Mouse (Mus musculus) forebrain, embryonic 16.5 days (tissue): ENCODE measurements around the gene Pitpnm3. TPM values are rescaled to one million over a fixed set of nuclear protein-coding genes. Genes with fewer than 3 reads are reported as not detected.

Source experiments
- ATAC-seq: fragments of 200-750 bp; cut with Nextera tagmentation; 2 replicates; pipeline ENCODE4 v1.8.0; 2017; ENCODE audit warnings: mild to moderate bottlenecking, moderate library complexity
- H3K27ac ChIP-seq: fragments of 300-500 bp; sonication (generic); 2 replicates; pipeline ENCODE4 v1.5.1; 2014; ENCODE audit warnings: low read length, control low read depth
- H3K27me3 ChIP-seq: fragments of 300-500 bp; sonication (generic); replicated peaks from 2 replicates; pipeline ENCODE4 v1.6.1; 2014; ENCODE audit warnings: low read length; ENCODE audit not compliant: control insufficient read depth, insufficient read depth
- H3K36me3 ChIP-seq: fragments of 300-500 bp; sonication (generic); 2 replicates; pipeline ENCODE4 v1.6.1; 2014; ENCODE audit not compliant: control insufficient read depth, insufficient read depth
- H3K4me1 ChIP-seq: fragments of 300-500 bp; sonication (generic); replicated peaks from 2 replicates; pipeline ENCODE4 v1.6.1; 2014; ENCODE audit warnings: low read length; ENCODE audit not compliant: control insufficient read depth, insufficient read depth
- H3K4me2 ChIP-seq: fragments of 300-500 bp; sonication (generic); 2 replicates; pipeline ENCODE4 v1.6.1; 2014; ENCODE audit warnings: mild to moderate bottlenecking, low read length, control low read depth
- H3K4me3 ChIP-seq: fragments of 300-500 bp; sonication (generic); replicated peaks from 2 replicates; pipeline ENCODE4 v1.5.1; 2014; ENCODE audit warnings: mild to moderate bottlenecking, low read length, control low read depth
- H3K9ac ChIP-seq: fragments of 300-500 bp; sonication (generic); replicated peaks from 2 replicates; pipeline ENCODE4 v1.6.1; 2014; ENCODE audit warnings: low read depth, low read length, control low read depth
- H3K9me3 ChIP-seq: fragments of 300-500 bp; sonication (generic); 2 replicates; pipeline ENCODE4 v1.6.1; 2016; ENCODE audit warnings: low read length; ENCODE audit not compliant: control insufficient read depth
- WGBS: fragments of 180-500 bp; shearing (Covaris S2); extraction: QIAGEN DNeasy Blood & Tissue Kit; methylation state at CpG from one replicate; pipeline ENCODE4 v1.1.7; 2014; 5-methylcytosine and 5-hydroxymethylcytosine counted together
- polyA plus RNA-seq: library from polyadenylated mRNA; unstranded; fragments of >200 nt; fragmentation: Nextera tagmentation; extraction: Ambion mirVana; gene quantifications from 2 replicates; pipeline ENCODE4 v1.2.1, GENCODE M21; 2015

Gene Pitpnm3
- polyA plus RNA-seq, 1 experiment from 2014 or later: 3.0 TPM

GRCm38 (mm10) chr11:72068026-72068425 is 67.6 kb downstream of the Pitpnm3 start:
- Histone ChIP-seq H3K9ac (no peak overlapping the region), H3K9me3 (peaks cover 7% of the 10 kb centered on the region), H3K4me2 (no peak overlapping the region), H3K36me3 (no peaks in the 10 kb centered on the region), H3K4me3 (no peak overlapping the region), H3K27ac (peak overlapping the region; percentile 80), H3K4me1 (peaks cover 33% of the 10 kb centered on the region), H3K27me3 (no peaks in the 10 kb centered on the region)
- WGBS: 33% methylated on average over 7 of the region's 7 CpGs
- ATAC-seq: peak; percentile 90

- 63% methylated on average over 5 of the region's 5 CpGs for WGBS
- Histone ChIP-seq H3K27ac (peak overlapping the region; percentile 80), H3K4me1 (peaks cover 33% of the 10 kb centered on the region), H3K4me3 (no peak overlapping the region), H3K27me3 (no peaks in the 10 kb centered on the region), H3K36me3 (no peaks in the 10 kb centered on the region), H3K9ac (no peak overlapping the region; the same call in 1 of the 2 replicates), H3K9me3 (peaks cover 7% of the 10 kb centered on the region), H3K4me2 (no peak overlapping the region)
- 0 out of 2 replicates have a peak, but pooled peaks have one; percentile 17 for ATAC-seq
Measured at GRCm38 (mm10) chr11:72067326-72067725, 68.3 kb downstream of the Pitpnm3 start.

GRCm38 (mm10) chr11:72066330-72066729 is 69.2 kb downstream of the Pitpnm3 start:
- no peak for ATAC-seq
- H3K9me3 ChIP-seq: peaks cover 7% of the 10 kb centered on the region
- WGBS: 37% methylated on average over 6 of the region's 6 CpGs
- no peak overlapping the region for H3K4me3 ChIP-seq
- H3K27ac ChIP-seq: no peak overlapping the region
- no peak overlapping the region for H3K9ac ChIP-seq
- H3K27me3 ChIP-seq: no peaks in the 10 kb centered on the region
- H3K4me2 ChIP-seq: no peak overlapping the region
- H3K4me1 ChIP-seq: peaks cover 31% of the 10 kb centered on the region
- no peaks in the 10 kb centered on the region for H3K36me3 ChIP-seq

GRCm38 (mm10) chr11:72065103-72065502 is 70.5 kb downstream of the Pitpnm3 start:
- ATAC-seq: peak; percentile 56; the same call in 1 of the 2 replicates
- H3K9ac ChIP-seq: no peak overlapping the region
- peaks cover 7% of the 10 kb centered on the region for H3K9me3 ChIP-seq
- H3K36me3 ChIP-seq: no peaks in the 10 kb centered on the region
- no peaks in the 10 kb centered on the region for H3K27me3 ChIP-seq
- WGBS: 43% methylated on average over 8 of the region's 8 CpGs
- H3K27ac ChIP-seq: no peak overlapping the region
- no peak overlapping the region for H3K4me2 ChIP-seq
- H3K4me1 ChIP-seq: peaks cover 31% of the 10 kb centered on the region
- H3K4me3 ChIP-seq: no peak overlapping the region

- H3K27ac ChIP-seq: no peak overlapping the region
Measured at GRCm38 (mm10) chr11:72064414-72064813, 71.2 kb downstream of the Pitpnm3 start.

GRCm38 (mm10) chr11:72061093-72061620 is 74.4 kb downstream of the Pitpnm3 start:
- H3K27ac ChIP-seq: no peak overlapping the region
- no peak overlapping the region for H3K4me3 ChIP-seq
- H3K4me2 ChIP-seq: no peak overlapping the region
- no peaks in the 10 kb centered on the region for H3K36me3 ChIP-seq
- H3K27me3 ChIP-seq: no peaks in the 10 kb centered on the region
- H3K9ac ChIP-seq: no peak overlapping the region
- peaks cover 7% of the 10 kb centered on the region for H3K9me3 ChIP-seq
- ATAC-seq: no peak
- peaks cover 17% of the 10 kb centered on the region for H3K4me1 ChIP-seq
- WGBS: 86% methylated on average over 13 of the region's 13 CpGs

More at GRCm38 (mm10) chr11:72064414-72064813, 71.2 kb downstream of the Pitpnm3 start:
- Histone ChIP-seq H3K4me1 (peaks cover 31% of the 10 kb centered on the region), H3K4me2 (no peak overlapping the region), H3K36me3 (no peaks in the 10 kb centered on the region), H3K4me3 (no peak overlapping the region), H3K9me3 (peaks cover 7% of the 10 kb centered on the region), H3K9ac (no peak overlapping the region), H3K27me3 (no peaks in the 10 kb centered on the region)
- WGBS: 86% methylated on average over 6 of the region's 6 CpGs
- ATAC-seq: no peak

GRCm38 (mm10) chr11:72060416-72060815 is 75.2 kb downstream of the Pitpnm3 start:
- H3K9me3 ChIP-seq: peaks cover 7% of the 10 kb centered on the region
- H3K4me2 ChIP-seq: no peak overlapping the region
- peaks cover 13% of the 10 kb centered on the region for H3K4me1 ChIP-seq
- no peak overlapping the region for H3K4me3 ChIP-seq
- ATAC-seq: no peak
- no peaks in the 10 kb centered on the region for H3K36me3 ChIP-seq
- no peak overlapping the region for H3K27ac ChIP-seq
- no peak overlapping the region for H3K9ac ChIP-seq
- H3K27me3 ChIP-seq: no peaks in the 10 kb centered on the region
- WGBS: 81% methylated on average over 9 of the region's 9 CpGs

GRCm38 (mm10) chr11:72057166-72057565 is 78.4 kb downstream of the Pitpnm3 start:
- H3K27me3 ChIP-seq: no peaks in the 10 kb centered on the region
- H3K9ac ChIP-seq: no peak overlapping the region
- WGBS: 36% methylated on average over 3 of the region's 3 CpGs
- no peak overlapping the region for H3K27ac ChIP-seq
- no peak for ATAC-seq
- H3K9me3 ChIP-seq: no peaks in the 10 kb centered on the region
- no peaks in the 10 kb centered on the region for H3K36me3 ChIP-seq
- H3K4me3 ChIP-seq: no peak overlapping the region
- peaks cover 9% of the 10 kb centered on the region for H3K4me1 ChIP-seq
- no peak overlapping the region for H3K4me2 ChIP-seq

- Histone ChIP-seq H3K27me3 (no peaks in the 10 kb centered on the region), H3K4me1 (peaks cover 28% of the 10 kb centered on the region), H3K9me3 (no peaks in the 10 kb centered on the region), H3K9ac (no peak overlapping the region), H3K27ac (no peak overlapping the region), H3K4me2 (no peak overlapping the region), H3K4me3 (no peak overlapping the region), H3K36me3 (no peaks in the 10 kb centered on the region)
- WGBS: 13% methylated on average over 2 of the region's 2 CpGs
- ATAC-seq: no peak
Measured at GRCm38 (mm10) chr11:72055176-72055575, 80.4 kb downstream of the Pitpnm3 start.

GRCm38 (mm10) chr11:72052636-72053035 is 82.9 kb downstream of the Pitpnm3 start:
- H3K9me3 ChIP-seq: no peaks in the 10 kb centered on the region
- H3K4me2 ChIP-seq: no peak overlapping the region
- peaks cover 28% of the 10 kb centered on the region for H3K4me1 ChIP-seq
- no peaks in the 10 kb centered on the region for H3K36me3 ChIP-seq
- no peak overlapping the region for H3K4me3 ChIP-seq
- no peak overlapping the region for H3K27ac ChIP-seq
- peaks cover 9% of the 10 kb centered on the region for H3K27me3 ChIP-seq
- WGBS: 15% methylated on average over 5 of the region's 5 CpGs
- no peak overlapping the region for H3K9ac ChIP-seq
- ATAC-seq: peak; percentile 39; the same call in 1 of the 2 replicates
